Mouse (Mus musculus): ENCODE data around the gene Col6a2.

Gene Col6a2

GRCm38 (mm10) chr10:76643999-76644398 lies 20.6 kb upstream of the Col6a2 start:
- TF ChIP-seq GATA4 (IDR thresholded peaks at IDR 0.05; ENCODE audit: insufficient replicate concordance, low read length) = no peak

- TF ChIP-seq GATA4 (IDR thresholded peaks at IDR 0.05; ENCODE audit: insufficient replicate concordance, low read length) = no peak
These were observed 20.0 kb upstream of the Col6a2 start for GRCm38 (mm10) chr10:76643446-76643845.

- no peak for TF ChIP-seq GATA4 (IDR thresholded peaks at IDR 0.05; ENCODE audit: insufficient replicate concordance, low read length)
These were observed 19.4 kb upstream of the Col6a2 start for GRCm38 (mm10) chr10:76642628-76643434.

GRCm38 (mm10) chr10:76641894-76642627 lies 18.6 kb upstream of the Col6a2 start:
- no peak for TF ChIP-seq GATA4 (IDR thresholded peaks at IDR 0.05; ENCODE audit: insufficient replicate concordance, low read length)

GRCm38 (mm10) chr10:76639952-76640351 lies 16.5 kb upstream of the Col6a2 start:
- no peak for TF ChIP-seq GATA4 (IDR thresholded peaks at IDR 0.05; ENCODE audit: insufficient replicate concordance, low read length)

- TF ChIP-seq GATA4 (IDR thresholded peaks at IDR 0.05; ENCODE audit: insufficient replicate concordance, low read length) = no peak
These were observed 13.2 kb upstream of the Col6a2 start for GRCm38 (mm10) chr10:76636601-76637000.

- TF ChIP-seq GATA4 (IDR thresholded peaks at IDR 0.05; ENCODE audit: insufficient replicate concordance, low read length) = no peak
These were observed 12.6 kb upstream of the Col6a2 start for GRCm38 (mm10) chr10:76636026-76636425.

GRCm38 (mm10) chr10:76634584-76634983 lies 11.2 kb upstream of the Col6a2 start:
- TF ChIP-seq GATA4 (IDR thresholded peaks at IDR 0.05; ENCODE audit: insufficient replicate concordance, low read length) = no peak

GRCm38 (mm10) chr10:76634094-76634571 lies 10.7 kb upstream of the Col6a2 start:
- no peak for TF ChIP-seq GATA4 (IDR thresholded peaks at IDR 0.05; ENCODE audit: insufficient replicate concordance, low read length)

GRCm38 (mm10) chr10:76632630-76633029 lies 9.2 kb upstream of the Col6a2 start:
- no peak for TF ChIP-seq GATA4 (IDR thresholded peaks at IDR 0.05; ENCODE audit: insufficient replicate concordance, low read length)

- TF ChIP-seq GATA4 (IDR thresholded peaks at IDR 0.05; ENCODE audit: insufficient replicate concordance, low read length) = no peak
These were observed 7.2 kb upstream of the Col6a2 start for GRCm38 (mm10) chr10:76630657-76631056.

- no peak for TF ChIP-seq GATA4 (IDR thresholded peaks at IDR 0.05; ENCODE audit: insufficient replicate concordance, low read length)
These were observed 4.3 kb upstream of the Col6a2 start for GRCm38 (mm10) chr10:76627714-76628113.

GRCm38 (mm10) chr10:76624903-76625302 lies 1.5 kb upstream of the Col6a2 start:
- no peak for TF ChIP-seq GATA4 (IDR thresholded peaks at IDR 0.05; ENCODE audit: insufficient replicate concordance, low read length)

GRCm38 (mm10) chr10:76623734-76624133 lies 304 bp upstream of the Col6a2 start:
- TF ChIP-seq GATA4 (IDR thresholded peaks at IDR 0.05; ENCODE audit: insufficient replicate concordance, low read length) = no peak

GRCm38 (mm10) chr10:76622411-76622810 lies 1.0 kb downstream of the Col6a2 start:
- TF ChIP-seq GATA4 (IDR thresholded peaks at IDR 0.05; ENCODE audit: insufficient replicate concordance, low read length) = no peak

- no peak for TF ChIP-seq GATA4 (IDR thresholded peaks at IDR 0.05; ENCODE audit: insufficient replicate concordance, low read length)
These were observed 11.0 kb downstream of the Col6a2 start for GRCm38 (mm10) chr10:76612473-76612872.

All from liver, adult (tissue).